ENCODE assay signal across 12 mouse cellular contexts in genomic region chr7:112852149-112852839, GRCm38 (mm10).
A peak's percentile ranks its signal among the peaks of the same experiment; 100 is the strongest.
DNase-seq lines count a peak whose midpoint lies in the region; ATAC-seq lines count a peak whose summit lies in the region.
"Had no signal": no experiment of that assay in that cellular context is flagged by ENCODE, and none has a peak within 500 bp of the region (broad histone marks: within the 10 kb centered on the region; RNA-seq: fewer than 3 reads in every experiment).

No protein-coding gene starts in this region.

- no peak for DNase-seq in heart, embryonic 10.5 days (ENCODE audit: low spot score)
- DNase-seq in heart, postnatal 36 days, result no peak
- DNase-seq in midbrain, embryonic 14.5 days, result no peak
- no peak for DNase-seq in gastrocnemius, adult 8-10 months (ENCODE audit: low spot score in 2 of 2)
- DNase-seq: cerebellum, adult 8-10 months had no signal

- no peaks in the 10 kb centered on the region for H3K9me3 ChIP-seq in heart, embryonic 10.5 days
- no peaks in the 10 kb centered on the region for H3K9me3 ChIP-seq in midbrain, embryonic 14.5 days (ENCODE audit: control insufficient read depth, low read length)
- H3K9me3 ChIP-seq in midbrain, embryonic 16.5 days (replicated peaks; ENCODE audit: control insufficient read depth, low read length, poor library complexity, severe bottlenecking), result no peaks in the 10 kb centered on the region
- H3K9me3 ChIP-seq in kidney, embryonic 15.5 days (replicated peaks), result no peaks in the 10 kb centered on the region
- H3K9me3 ChIP-seq in stomach, embryonic 15.5 days, result no peaks in the 10 kb centered on the region
- H3K9me3 ChIP-seq: liver, embryonic 12.5 days had no signal

- no peaks in the 10 kb centered on the region for H3K27me3 ChIP-seq in heart, embryonic 10.5 days (ENCODE audit: insufficient read depth, poor library complexity, severe bottlenecking)
- H3K27me3 ChIP-seq in midbrain, embryonic 14.5 days (ENCODE audit: control insufficient read depth, insufficient read depth, low read length), result no peaks in the 10 kb centered on the region
- H3K27me3 ChIP-seq in midbrain, embryonic 16.5 days (ENCODE audit: control insufficient read depth, insufficient read depth, low read depth, low read length), result no peaks in the 10 kb centered on the region
- H3K27me3 ChIP-seq in kidney, embryonic 15.5 days, result no peaks in the 10 kb centered on the region
- no peaks in the 10 kb centered on the region for H3K27me3 ChIP-seq in stomach, embryonic 15.5 days (replicated peaks)

- peaks cover 70% of the 10 kb centered on the region for H3K4me1 ChIP-seq in heart, embryonic 10.5 days
- H3K4me1 ChIP-seq in midbrain, embryonic 14.5 days (ENCODE audit: control insufficient read depth, insufficient read depth, low read length), result peaks cover 47% of the 10 kb centered on the region
- H3K4me1 ChIP-seq in midbrain, embryonic 16.5 days (ENCODE audit: control insufficient read depth, insufficient read depth, low read length), result peaks cover 36% of the 10 kb centered on the region
- H3K4me1 ChIP-seq in kidney, embryonic 15.5 days, result peaks cover 52% of the 10 kb centered on the region
- H3K4me1 ChIP-seq in stomach, embryonic 15.5 days, result peaks cover 22% of the 10 kb centered on the region

- H3K36me3 ChIP-seq in heart, embryonic 10.5 days, result peaks cover 29% of the 10 kb centered on the region
- no peaks in the 10 kb centered on the region for H3K36me3 ChIP-seq in midbrain, embryonic 14.5 days (ENCODE audit: control insufficient read depth, insufficient read depth, low read length)
- no peaks in the 10 kb centered on the region for H3K36me3 ChIP-seq in midbrain, embryonic 16.5 days (ENCODE audit: control insufficient read depth, insufficient read depth, low read length)
- peaks cover 24% of the 10 kb centered on the region for H3K36me3 ChIP-seq in kidney, embryonic 15.5 days
- H3K36me3 ChIP-seq in stomach, embryonic 15.5 days, result peaks cover 9% of the 10 kb centered on the region; the same call in 1 of the 2 replicates
- H3K36me3 ChIP-seq: liver, embryonic 12.5 days had no signal

- no peak for ATAC-seq in midbrain, embryonic 14.5 days (ENCODE audit: low FRiP score, low TSS enrichment)
- ATAC-seq in midbrain, embryonic 16.5 days, result no peak
- peak; percentile 79 for ATAC-seq in kidney, embryonic 15.5 days (replicated peaks; ENCODE audit: low FRiP score)
- no peak for ATAC-seq in stomach, embryonic 15.5 days (ENCODE audit: insufficient read depth, low FRiP score, low read depth)
- ATAC-seq in megakaryocyte, adult 5-6 weeks (ENCODE audit: poor library complexity, severe bottlenecking), result no peak
- ATAC-seq: liver, embryonic 12.5 days had no signal

- intact Hi-C loops in heart, postnatal 36 days (cut with DNase I), result no loop called here

- 83% methylated on average over 7 of the region's 7 CpGs for WGBS in heart, embryonic 10.5 days
- WGBS in midbrain, embryonic 14.5 days, result 46% methylated on average over 7 of the region's 7 CpGs
- 44% methylated on average over 7 of the region's 7 CpGs for WGBS in midbrain, embryonic 16.5 days
- WGBS in kidney, embryonic 15.5 days, result 28% methylated on average over 7 of the region's 7 CpGs
- WGBS in stomach, embryonic 15.5 days, result 50% methylated on average over 7 of the region's 7 CpGs

- H3K4me3 ChIP-seq in heart, embryonic 10.5 days, result no peak overlapping the region
- H3K4me3 ChIP-seq in midbrain, embryonic 14.5 days (replicated peaks; ENCODE audit: low read depth, low read length), result no peak overlapping the region
- H3K4me3 ChIP-seq in midbrain, embryonic 16.5 days (ENCODE audit: low read depth, low read length), result no peak overlapping the region
- H3K4me3 ChIP-seq in kidney, embryonic 15.5 days (replicated peaks), result no peak overlapping the region
- no peak overlapping the region for H3K4me3 ChIP-seq in stomach, embryonic 15.5 days (replicated peaks)
- H3K4me3 ChIP-seq: liver, embryonic 12.5 days had no signal

- H3K4me2 ChIP-seq in midbrain, embryonic 14.5 days (ENCODE audit: low read length), result no peak overlapping the region
- no peak overlapping the region for H3K4me2 ChIP-seq in midbrain, embryonic 16.5 days (ENCODE audit: low read length)
- H3K4me2 ChIP-seq in kidney, embryonic 15.5 days, result no peak overlapping the region
- H3K4me2 ChIP-seq in stomach, embryonic 15.5 days, result no peak overlapping the region
- H3K4me2 ChIP-seq: heart, embryonic 11.5 days; liver, embryonic 12.5 days had no signal

- no peak overlapping the region for H3K9ac ChIP-seq in midbrain, embryonic 14.5 days (replicated peaks; ENCODE audit: low read length)
- H3K9ac ChIP-seq in midbrain, embryonic 16.5 days (ENCODE audit: low read depth, low read length), result no peak overlapping the region
- H3K9ac ChIP-seq in kidney, embryonic 15.5 days, result no peak overlapping the region
- H3K9ac ChIP-seq in stomach, embryonic 15.5 days, result no peak overlapping the region
- H3K9ac ChIP-seq: liver, embryonic 12.5 days had no signal

- H3K27ac ChIP-seq in heart, embryonic 10.5 days, result 0 out of 2 replicates have a peak overlapping the region, but pooled peaks have one; percentile 13
- peak overlapping the region; percentile 60; the same call in 1 of the 2 replicates for H3K27ac ChIP-seq in midbrain, embryonic 14.5 days (replicated peaks; ENCODE audit: low read depth, low read length)
- no peak overlapping the region for H3K27ac ChIP-seq in midbrain, embryonic 16.5 days (ENCODE audit: low read length)
- peak overlapping the region; percentile 66 for H3K27ac ChIP-seq in kidney, embryonic 15.5 days
- H3K27ac ChIP-seq in stomach, embryonic 15.5 days, result 0 out of 2 replicates have a peak overlapping the region, but pooled peaks have one; percentile 14
- H3K27ac ChIP-seq: liver, embryonic 12.5 days; macrophage had no signal
